Mouse (Mus musculus) adrenal gland, adult (tissue): ENCODE measurements around the gene Ankdd1b.
A peak's percentile ranks its signal among the peaks of the same experiment; 100 is the strongest.

Source experiments
- DNase-seq, 2 experiments: peaks; one replicate each; pipeline ENCODE4 v3.0.0; 2022 to 2023; ENCODE audit warnings: low spot score in 1 of 2; ENCODE audit not compliant: inconsistent age in 2 of 2

Ankdd1b gene

GRCm38 (mm10) chr13:96414384-96414783 is 56.6 kb downstream of the Ankdd1b start:
- DNase-seq = no peak

DNA sequence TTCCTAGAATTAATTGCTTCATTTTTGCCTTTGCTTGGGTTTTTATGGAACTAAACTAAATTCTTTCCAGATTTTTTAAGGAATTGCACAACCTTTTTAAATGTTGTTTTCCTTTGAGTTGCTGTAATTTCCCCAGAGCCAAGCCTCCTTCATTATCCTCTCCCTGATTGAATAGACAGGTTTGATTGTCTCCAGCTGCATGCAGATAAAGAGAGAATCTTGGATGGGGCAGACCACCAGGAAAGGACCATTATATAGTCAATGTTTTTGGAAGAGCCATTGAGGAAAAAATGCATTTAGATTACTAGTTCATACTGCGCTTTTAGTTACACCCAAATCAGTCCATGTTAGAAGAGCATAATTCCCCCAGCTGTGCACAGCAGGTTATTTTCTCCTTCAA is 62.2 kb downstream of the Ankdd1b start:
- no peak for DNase-seq

GRCm38 (mm10) chr13:96407040-96407439 is 64.0 kb downstream of the Ankdd1b start:
- DNase-seq = peak; percentile 21 to 74

DNA sequence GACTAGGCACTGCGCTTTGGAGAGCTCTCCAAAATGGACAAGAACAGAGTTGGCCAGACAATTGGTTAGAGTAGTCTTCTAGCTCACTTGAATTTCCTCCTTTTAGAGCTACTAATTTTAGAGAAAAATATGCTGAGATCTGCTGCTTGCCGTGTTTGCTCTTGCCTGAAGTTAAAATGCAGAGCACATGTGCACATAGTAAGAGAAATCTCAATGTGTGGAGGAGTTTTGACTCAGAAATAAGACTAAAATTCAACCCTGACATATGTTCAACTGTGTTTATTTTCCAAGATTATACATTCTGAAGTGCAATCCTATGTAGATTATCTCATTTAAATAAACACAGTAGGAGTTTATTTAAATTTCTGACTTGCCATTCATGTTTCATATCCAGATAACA is 65.5 kb downstream of the Ankdd1b start:
- no peak for DNase-seq

GRCm38 (mm10) chr13:96401251-96401650 is 69.7 kb downstream of the Ankdd1b start:
- DNase-seq = no peak

GRCm38 (mm10) chr13:96389301-96389700 is 81.7 kb downstream of the Ankdd1b start:
- DNase-seq = no peak

DNA sequence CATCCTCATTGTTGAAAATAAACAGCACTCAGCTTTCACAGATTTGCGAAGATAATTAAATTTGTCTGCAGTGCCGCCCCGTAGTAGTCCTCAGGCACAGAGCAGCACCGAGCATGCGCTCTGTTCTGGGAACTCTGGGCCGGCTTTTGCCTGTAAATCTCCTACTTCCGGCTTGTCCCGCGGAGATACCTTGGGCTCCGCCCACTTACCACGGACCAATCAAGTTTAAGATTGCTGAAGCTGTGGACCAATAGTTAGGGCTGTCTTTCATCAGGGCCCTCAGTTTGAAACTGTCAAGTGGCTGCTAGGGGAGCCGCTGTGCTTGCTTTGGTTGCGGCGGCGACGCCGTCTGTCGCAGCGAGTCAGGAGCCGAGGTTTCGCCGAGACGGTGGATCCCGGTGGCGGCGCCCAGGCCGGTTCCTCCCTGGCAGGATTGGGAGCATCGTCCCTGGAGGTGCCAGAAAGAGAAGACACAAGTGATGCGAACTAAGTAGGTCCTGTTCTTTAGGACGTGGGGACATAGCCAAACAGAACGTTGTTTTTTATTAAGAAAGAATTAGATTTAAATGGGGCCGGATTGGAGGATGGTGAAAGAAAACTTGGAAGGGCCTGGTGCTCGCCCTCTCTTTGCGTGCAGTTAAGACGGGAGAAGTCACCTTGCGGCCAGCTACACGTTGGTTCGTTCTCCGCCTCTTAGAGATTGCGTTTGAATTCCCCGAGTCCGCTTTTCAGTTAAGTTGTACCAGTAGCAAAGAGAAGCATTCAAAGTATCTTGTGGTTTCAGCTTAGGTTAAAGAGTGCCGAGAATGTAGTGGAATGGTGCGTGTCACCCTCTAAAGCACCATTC is 82.7 kb downstream of the Ankdd1b start, which contains the start of gene Poc5:
TSS of gene Poc5 (plus strand) at position 253 of the 847 bp plus-strand sequence.
- DNase-seq = peak; percentile 98 to 100

DNA sequence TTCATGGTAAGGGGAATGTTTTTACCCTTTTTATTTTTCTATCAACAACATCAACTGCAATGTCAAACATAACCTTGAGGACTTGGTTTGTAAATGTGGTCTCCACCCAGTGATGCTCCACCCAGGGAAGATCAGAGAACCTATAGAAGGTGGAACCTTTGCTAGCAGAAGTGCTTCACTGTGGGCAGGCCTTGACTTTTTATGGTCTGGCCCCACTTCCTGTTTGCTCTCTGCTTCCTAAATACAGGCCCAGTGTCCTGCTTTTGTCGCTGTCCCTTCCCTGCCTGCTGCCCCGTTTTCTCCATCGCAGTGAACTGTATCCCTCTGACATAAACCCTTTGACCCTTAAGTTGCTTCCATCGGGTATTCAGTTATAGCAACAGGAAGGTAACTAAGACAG is 93.1 kb downstream of the Ankdd1b start:
- no peak for DNase-seq

GRCm38 (mm10) chr13:96376871-96377270 is 94.1 kb downstream of the Ankdd1b start:
- no peak for DNase-seq

DNA sequence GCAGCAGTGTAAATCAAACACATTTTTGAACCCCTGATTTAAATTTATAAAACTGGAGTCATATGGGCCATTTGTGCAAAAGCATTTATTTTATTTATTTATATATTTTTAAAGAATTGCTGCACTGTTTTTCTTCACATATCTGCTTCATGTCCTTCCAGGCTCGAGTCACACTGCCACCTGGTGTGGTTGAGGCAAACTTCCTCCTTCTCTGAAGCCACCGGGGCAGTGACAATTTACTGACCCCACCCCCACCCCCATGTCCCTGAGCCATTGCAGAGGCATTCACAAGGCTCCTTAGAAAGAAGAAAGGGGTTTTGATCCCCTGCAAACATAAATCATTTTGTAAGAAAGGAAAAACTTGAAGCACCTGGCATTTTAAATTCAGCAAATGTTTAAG is 95.5 kb downstream of the Ankdd1b start:
- DNase-seq = peak in 1 of 2 experiments; percentile 48
